Mouse (Mus musculus) limb, embryonic 10.5 days (tissue): ENCODE measurements around the gene Ank2. TPM values are rescaled to one million over a fixed set of nuclear protein-coding genes. Genes with fewer than 3 reads are reported as not detected.
"Not testable (repeated sequence)": the region's sequence is repeated elsewhere in the genome, so short reads cannot be mapped to it uniquely, and the experiment has no call there.

Source experiments
- DNase-seq: peaks from one replicate; pipeline ENCODE4 v3.0.0-alpha.2; 2017; ENCODE audit warnings: low spot score
- H3K27ac ChIP-seq: fragments of 300-500 bp; sonication (generic); 2 replicates; pipeline ENCODE4 v1.5.1; 2016; ENCODE audit warnings: mild to moderate bottlenecking
- H3K27me3 ChIP-seq: fragments of 300-500 bp; sonication (generic); 2 replicates; pipeline ENCODE4 v1.6.1; 2016; ENCODE audit warnings: low read depth, mild to moderate bottlenecking; ENCODE audit not compliant: poor library complexity, severe bottlenecking
- H3K36me3 ChIP-seq: fragments of 300-500 bp; sonication (generic); 2 replicates; pipeline ENCODE4 v1.6.1; 2016; ENCODE audit warnings: mild to moderate bottlenecking, moderate library complexity
- H3K4me1 ChIP-seq: fragments of 300-500 bp; sonication (generic); 2 replicates; pipeline ENCODE4 v1.6.1; 2016
- H3K4me3 ChIP-seq: fragments of 300-500 bp; sonication (generic); 2 replicates; pipeline ENCODE4 v1.5.1; 2016; ENCODE audit warnings: mild to moderate bottlenecking, moderate library complexity
- H3K9me3 ChIP-seq: fragments of 300-500 bp; sonication (generic); replicated peaks from 2 replicates; pipeline ENCODE4 v1.6.1; 2016; ENCODE audit warnings: mild to moderate bottlenecking
- WGBS: fragments of 180-500 bp; shearing (Covaris S2); methylation state at CpG from one replicate; pipeline ENCODE4 v1.1.7; 2016; 5-methylcytosine and 5-hydroxymethylcytosine counted together
- polyA plus RNA-seq: library from polyadenylated mRNA; unstranded; fragments of >200 nt; fragmentation: Nextera tagmentation; extraction: Ambion mirVana; gene quantifications from 2 replicates; pipeline ENCODE4 v1.2.1, GENCODE M21; 2016

Gene Ank2
- polyA plus RNA-seq, 1 experiment from 2014 or later, result 15.3 TPM

DNA sequence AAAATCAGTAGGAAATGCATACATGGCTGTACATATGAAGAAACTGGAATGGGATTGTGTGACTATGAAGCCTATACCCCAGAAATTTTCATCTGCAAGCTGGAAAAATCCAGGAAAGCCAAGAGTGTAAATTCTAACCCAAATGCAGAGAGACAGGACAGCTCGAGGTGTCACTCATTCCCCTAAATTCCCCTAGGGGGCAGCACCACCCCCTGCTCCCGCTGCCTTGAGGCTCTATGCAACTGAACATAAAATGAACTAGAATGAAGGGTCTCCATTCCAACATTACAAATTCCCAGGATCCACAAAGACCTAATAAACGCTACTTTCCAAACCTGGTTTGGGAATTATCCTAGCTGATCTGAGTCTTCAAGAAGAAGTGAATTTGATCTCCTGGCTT lies 48.1 kb downstream of the Ank2 start:
- H3K36me3 ChIP-seq, result no peaks in the 10 kb centered on the region
- H3K27me3 ChIP-seq, result no peaks in the 10 kb centered on the region
- DNase-seq, result peak; percentile 53
- H3K4me3 ChIP-seq, result no peak overlapping the region
- WGBS, result 10% methylated on average over 3 of the region's 3 CpGs
- no peak overlapping the region for H3K27ac ChIP-seq
- peaks cover 3% of the 10 kb centered on the region; the same call in 1 of the 2 replicates for H3K4me1 ChIP-seq
- no peaks in the 10 kb centered on the region for H3K9me3 ChIP-seq

DNA sequence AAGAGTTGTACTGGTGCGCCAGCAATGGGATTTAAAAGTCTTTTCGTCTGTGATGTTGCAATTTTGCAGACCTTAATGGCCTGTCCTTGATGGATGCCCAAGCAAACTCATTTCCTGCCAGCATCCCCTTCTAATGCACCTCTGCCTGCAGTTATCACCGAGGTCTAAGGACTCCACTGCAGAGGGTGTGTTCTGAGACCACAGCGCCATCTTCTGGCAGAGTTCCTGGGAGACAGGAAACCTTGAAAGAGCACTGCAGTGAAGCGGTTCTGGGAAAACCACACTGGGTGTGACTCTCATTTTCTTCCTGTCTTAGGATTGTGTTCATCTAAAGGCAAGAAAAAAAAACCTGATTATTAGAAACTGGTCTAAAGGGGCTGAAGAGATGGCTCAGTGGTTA lies 53.0 kb downstream of the Ank2 start:
- 40% methylated on average over 5 of the region's 5 CpGs for WGBS
- Histone ChIP-seq H3K4me1 (no peaks in the 10 kb centered on the region), H3K9me3 (no peaks in the 10 kb centered on the region), H3K27ac (no peak overlapping the region), H3K36me3 (no peaks in the 10 kb centered on the region), H3K27me3 (no peaks in the 10 kb centered on the region), H3K4me3 (no peak overlapping the region)
- peak; percentile 80 for DNase-seq

DNA sequence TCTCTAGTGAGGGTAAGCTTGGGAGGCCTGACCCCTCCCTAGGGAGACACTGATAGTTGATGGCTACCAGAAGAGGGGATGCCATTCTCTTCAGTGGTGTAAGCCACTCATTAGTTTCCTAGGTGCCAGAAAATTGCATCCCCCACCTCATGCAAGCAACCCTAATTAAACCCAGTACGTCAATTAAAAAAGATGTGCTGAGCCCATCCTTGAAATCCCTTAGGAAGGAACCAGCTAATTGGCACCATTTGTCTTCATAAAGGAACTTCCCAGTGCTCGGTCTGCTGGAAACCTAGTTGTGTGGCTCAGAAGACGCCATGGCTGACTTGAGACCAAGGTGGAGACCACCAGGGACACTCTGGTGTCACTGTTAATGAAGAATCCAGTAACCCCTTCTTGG lies 65.9 kb downstream of the Ank2 start:
- 28% methylated on average over 3 of the region's 3 CpGs for WGBS
- no peak for DNase-seq
- Histone ChIP-seq H3K27ac (no peak overlapping the region), H3K4me1 (no peaks in the 10 kb centered on the region), H3K9me3 (no peaks in the 10 kb centered on the region), H3K27me3 (no peaks in the 10 kb centered on the region), H3K36me3 (no peaks in the 10 kb centered on the region), H3K4me3 (no peak overlapping the region)

DNA sequence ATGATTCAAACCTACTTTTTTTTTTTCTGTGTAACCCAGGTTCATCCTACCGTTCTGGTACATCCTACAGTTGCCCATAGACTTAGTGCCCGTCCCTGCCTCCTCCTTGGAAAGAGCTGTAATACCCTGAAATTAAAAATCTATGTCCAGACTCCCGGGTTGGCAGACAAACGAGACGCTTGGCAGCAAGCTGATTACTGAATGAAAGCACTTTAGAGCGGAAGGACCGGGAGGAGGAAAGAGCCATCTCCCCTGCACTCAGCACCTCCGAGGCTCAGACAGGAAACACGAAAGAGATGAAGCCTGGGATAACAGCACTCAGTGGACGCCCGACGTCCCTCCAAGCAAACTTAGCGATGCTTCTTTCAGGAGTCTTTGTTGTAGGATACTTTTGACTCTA lies 69.3 kb downstream of the Ank2 start:
- H3K4me3 ChIP-seq, result no peak overlapping the region
- WGBS, result 84% methylated on average over 13 of the region's 13 CpGs

DNA sequence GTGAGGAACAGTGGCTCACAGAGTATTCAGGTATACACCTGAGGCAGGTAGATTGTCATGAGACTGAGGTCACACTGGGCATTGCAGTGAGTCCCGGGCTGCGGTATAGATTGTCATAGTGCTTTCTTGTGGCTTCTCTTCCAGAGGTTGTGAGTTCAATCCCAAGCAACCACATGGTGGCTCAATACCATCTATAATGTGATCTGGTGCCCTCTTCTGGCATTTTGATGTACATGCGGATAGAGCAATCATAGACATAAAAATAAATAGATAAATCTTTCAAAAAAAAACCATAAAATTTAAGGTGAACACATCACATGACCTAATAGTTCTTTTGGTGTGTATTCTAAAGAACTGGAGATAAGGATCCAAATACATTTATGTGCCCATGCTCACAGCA lies 70.6 kb downstream of the Ank2 start:
- no peak overlapping the region for H3K27ac ChIP-seq
- H3K4me1 ChIP-seq, result no peaks in the 10 kb centered on the region
- H3K4me3 ChIP-seq, result no peak overlapping the region
- no peaks in the 10 kb centered on the region for H3K27me3 ChIP-seq
- 87% methylated on average over 3 of the region's 3 CpGs for WGBS
- no peak for DNase-seq
- H3K9me3 ChIP-seq, result no peaks in the 10 kb centered on the region
- no peaks in the 10 kb centered on the region for H3K36me3 ChIP-seq

More for the DNA sequence above, 69.3 kb downstream of the Ank2 start:
- Histone ChIP-seq H3K27me3 (no peaks in the 10 kb centered on the region), H3K4me1 (no peaks in the 10 kb centered on the region), H3K9me3 (no peaks in the 10 kb centered on the region), H3K27ac (no peak overlapping the region), H3K36me3 (no peaks in the 10 kb centered on the region)
- no peak for DNase-seq

DNA sequence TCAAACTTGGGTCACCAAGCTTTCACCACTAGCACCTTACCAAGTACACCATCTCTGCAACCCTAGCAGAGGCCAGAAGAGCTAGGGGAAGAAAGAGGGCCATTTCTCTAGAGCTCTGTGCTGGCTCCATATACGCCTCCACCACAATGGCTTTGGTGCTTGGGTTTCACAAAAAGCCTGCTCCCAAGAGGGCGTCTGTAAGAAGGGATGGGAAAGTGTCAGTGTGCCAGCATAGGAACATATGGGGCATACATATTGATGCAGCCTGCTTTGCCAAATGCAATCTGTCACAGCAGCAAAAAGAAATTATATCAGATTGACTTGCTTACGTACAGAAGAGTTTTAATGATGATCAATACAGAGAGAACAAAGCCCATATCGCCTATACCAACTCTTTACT lies 82.2 kb downstream of the Ank2 start:
- WGBS, result 87% methylated on average over 4 of the region's 4 CpGs
- Histone ChIP-seq H3K9me3 (no peaks in the 10 kb centered on the region), H3K4me3 (no peak overlapping the region), H3K4me1 (peaks cover 12% of the 10 kb centered on the region), H3K27me3 (no peaks in the 10 kb centered on the region), H3K27ac (no peak overlapping the region), H3K36me3 (no peaks in the 10 kb centered on the region)
- DNase-seq, result no peak

DNA sequence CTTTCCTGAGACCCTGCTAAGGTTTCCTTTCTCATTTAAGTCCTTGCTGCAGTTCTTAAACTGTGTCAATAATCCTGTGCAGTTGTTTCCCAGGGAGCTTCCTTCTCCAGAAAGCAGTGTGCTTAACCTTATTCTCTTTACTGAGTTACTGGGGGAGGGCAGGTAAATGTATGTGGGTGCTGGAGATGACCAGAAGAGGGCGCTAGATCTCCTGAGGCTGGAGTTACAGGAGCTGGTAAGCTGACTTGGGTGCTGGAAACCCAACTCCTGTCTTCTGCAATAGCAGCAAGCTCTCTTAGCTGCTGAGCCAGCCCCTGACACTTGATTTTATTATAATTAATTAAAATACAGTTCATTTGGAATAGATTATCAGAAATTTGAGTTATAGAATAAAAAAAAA lies 84.7 kb downstream of the Ank2 start:
- Histone ChIP-seq H3K36me3 (no peaks in the 10 kb centered on the region), H3K27ac (no peak overlapping the region), H3K4me1 (peaks cover 12% of the 10 kb centered on the region), H3K27me3 (no peaks in the 10 kb centered on the region), H3K4me3 (no peak overlapping the region), H3K9me3 (no peaks in the 10 kb centered on the region)
- WGBS, result 66% methylated on average over 1 of the region's 1 CpGs
- DNase-seq, result no peak

DNA sequence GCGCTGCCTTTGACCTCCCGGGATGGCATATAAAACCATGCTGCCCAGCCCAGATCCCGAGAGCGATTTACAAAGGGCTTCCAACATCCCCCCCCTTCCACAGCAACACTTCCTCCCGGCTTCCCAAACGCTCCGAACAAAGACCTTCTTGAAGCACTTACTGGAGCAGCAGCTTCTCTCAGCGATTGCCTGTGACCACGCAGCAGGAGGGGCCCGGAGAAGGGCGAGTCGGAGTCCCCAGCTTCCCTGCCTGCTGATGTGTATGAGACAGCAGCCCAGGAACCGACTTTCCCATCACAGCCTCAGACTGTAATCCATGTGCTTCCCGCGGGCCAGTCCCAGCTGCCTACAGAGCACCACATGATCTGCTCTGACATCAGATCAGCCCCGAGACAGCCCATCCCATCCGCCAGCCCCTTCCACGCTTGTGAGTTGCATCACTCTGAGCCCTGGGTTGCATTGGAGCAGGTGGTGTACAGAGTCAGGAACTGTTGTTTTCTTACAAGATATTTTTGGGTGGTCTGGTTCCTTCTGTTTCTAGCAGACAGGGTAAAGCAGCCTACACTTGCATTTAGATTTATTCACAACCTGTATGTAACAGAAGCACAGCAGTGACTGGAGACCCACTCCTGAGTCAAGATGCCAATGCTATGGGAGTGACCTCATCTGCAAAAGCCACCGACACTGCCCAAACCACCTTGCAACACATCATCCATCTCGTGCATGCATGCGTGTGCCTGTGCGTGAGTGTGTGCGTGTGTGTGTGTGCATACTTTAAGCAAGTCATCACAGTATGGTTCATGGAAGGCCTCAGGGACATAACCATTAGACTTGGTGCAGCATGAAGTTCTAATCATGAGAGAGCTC lies 90.2 kb downstream of the Ank2 start:
- Histone ChIP-seq H3K27ac (peak overlapping the region; percentile 91), H3K9me3 (no peaks in the 10 kb centered on the region), H3K4me1 (peaks cover 30% of the 10 kb centered on the region), H3K27me3 (no peaks in the 10 kb centered on the region), H3K4me3 (peak overlapping the region; percentile 61), H3K36me3 (no peaks in the 10 kb centered on the region)
- WGBS, result 19% methylated on average over 23 of the region's 23 CpGs
- peak; percentile 75 for DNase-seq

DNA sequence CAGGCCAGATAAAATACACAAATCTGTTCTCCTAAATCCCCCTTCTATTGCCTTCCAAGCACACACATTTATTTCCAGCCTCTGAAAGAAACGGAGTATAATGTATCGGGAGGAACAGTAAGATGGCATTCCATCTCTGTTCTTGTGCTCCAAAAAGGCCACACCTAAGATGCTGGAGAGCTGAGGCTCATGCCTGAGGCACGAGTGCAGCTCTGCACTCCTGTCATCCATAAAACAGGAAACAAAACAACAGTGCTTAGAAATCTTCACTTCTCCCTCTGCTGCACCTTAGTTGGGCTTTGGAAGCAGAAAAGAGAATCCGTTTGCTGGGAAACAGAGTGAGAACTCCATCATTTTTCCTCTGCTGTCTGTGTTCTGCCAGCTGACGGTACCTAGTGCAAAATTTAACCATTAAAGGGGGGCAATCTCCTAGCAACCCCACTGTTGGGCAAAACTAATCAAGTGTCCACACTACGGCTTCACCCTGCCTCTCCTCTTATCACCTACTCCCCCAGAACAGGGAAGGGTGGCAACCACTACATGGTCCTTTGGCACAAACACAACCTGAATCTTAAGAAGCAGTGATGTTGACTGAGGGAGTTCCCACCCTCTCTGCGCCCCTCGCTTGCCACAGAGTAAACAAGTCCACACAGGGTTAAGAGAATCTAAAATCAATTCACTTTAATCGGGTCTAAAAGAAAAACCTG lies 91.1 kb downstream of the Ank2 start:
- whole genome bisulfite sequencing, result 14% methylated on average over 9 of the region's 9 CpGs
- DNase-seq, result peak; percentile 41
- H3K9me3 ChIP-seq, result no peaks in the 10 kb centered on the region
- no peaks in the 10 kb centered on the region for H3K36me3 ChIP-seq
- peaks cover 26% of the 10 kb centered on the region for H3K4me1 ChIP-seq
- peak overlapping the region; percentile 91 for H3K27ac ChIP-seq
- H3K4me3 ChIP-seq, result peak overlapping the region; percentile 61
- no peaks in the 10 kb centered on the region for H3K27me3 ChIP-seq

DNA sequence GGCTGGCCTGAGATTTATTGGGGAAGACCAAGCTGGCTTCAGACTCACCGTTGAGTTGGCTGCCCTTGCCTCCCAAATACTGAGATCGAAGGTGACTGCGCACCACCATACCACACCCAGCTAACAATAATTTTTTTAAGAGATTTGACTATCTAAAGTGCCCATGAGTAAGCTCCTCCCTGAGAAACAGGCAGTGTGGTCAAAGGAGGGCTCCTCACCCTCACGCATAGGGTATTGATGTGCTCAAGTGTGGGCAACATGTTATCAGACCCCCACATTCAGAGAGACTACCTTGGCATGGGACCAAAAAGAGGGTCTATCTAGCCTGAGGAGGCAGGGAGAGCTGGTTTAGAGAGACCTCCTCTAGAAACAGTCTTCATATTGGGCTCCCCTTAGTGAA lies 92.3 kb downstream of the Ank2 start:
- no peak overlapping the region for H3K27ac ChIP-seq
- H3K27me3 ChIP-seq, result no peaks in the 10 kb centered on the region
- WGBS, result 97% methylated on average over 4 of the region's 4 CpGs
- DNase-seq, result no peak
- H3K4me3 ChIP-seq, result no peak overlapping the region
- no peaks in the 10 kb centered on the region for H3K9me3 ChIP-seq
- H3K4me1 ChIP-seq, result peaks cover 17% of the 10 kb centered on the region
- no peaks in the 10 kb centered on the region for H3K36me3 ChIP-seq

DNA sequence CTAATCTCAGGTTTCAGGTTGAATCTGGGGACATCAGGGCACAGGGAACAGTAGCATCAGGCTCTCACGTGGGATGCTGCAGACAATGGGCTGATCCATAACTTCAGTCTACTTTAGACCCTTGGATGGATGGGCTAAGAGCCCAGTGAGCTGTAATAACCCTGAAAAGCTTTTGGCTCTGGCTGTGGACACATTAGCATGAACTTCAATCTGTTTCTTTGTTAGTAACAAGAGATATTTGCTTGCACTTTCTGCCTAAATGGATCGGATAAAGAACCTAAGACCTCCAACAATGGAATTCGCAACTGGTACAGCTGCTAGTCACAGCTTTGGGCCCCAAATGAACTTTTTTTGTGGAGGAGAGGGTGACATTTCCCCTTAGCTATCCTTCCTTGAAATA lies 94.8 kb downstream of the Ank2 start:
- Histone ChIP-seq H3K9me3 (no peaks in the 10 kb centered on the region), H3K36me3 (no peaks in the 10 kb centered on the region), H3K27me3 (no peaks in the 10 kb centered on the region), H3K4me1 (peaks cover 17% of the 10 kb centered on the region), H3K4me3 (no peak overlapping the region), H3K27ac (no peak overlapping the region)
- WGBS, result 72% methylated on average over 3 of the region's 3 CpGs
- DNase-seq, result no peak

DNA sequence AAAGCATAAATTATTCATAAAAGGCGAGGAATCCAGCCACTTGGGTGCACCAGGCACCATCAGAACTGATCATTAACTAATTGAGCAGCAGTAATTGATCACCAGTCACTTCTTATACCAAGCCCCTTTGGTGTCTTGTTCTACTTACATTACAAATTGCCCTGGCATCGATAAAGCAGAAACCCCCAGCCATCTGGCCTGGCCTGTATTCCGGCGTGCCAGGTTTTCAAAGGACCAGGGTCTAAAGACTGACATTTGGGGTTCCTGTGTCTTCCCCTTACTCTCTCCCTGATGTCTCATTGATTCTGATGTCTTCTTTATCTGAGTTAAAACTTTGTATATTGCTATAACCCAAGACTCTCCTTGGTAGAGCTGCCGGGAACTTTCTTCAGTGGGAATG lies 98.2 kb downstream of the Ank2 start:
- H3K4me1 ChIP-seq, result no peaks in the 10 kb centered on the region
- H3K36me3 ChIP-seq, result no peaks in the 10 kb centered on the region
- H3K9me3 ChIP-seq, result no peaks in the 10 kb centered on the region
- no peaks in the 10 kb centered on the region for H3K27me3 ChIP-seq
- H3K4me3 ChIP-seq, result no peak overlapping the region
- no peak overlapping the region for H3K27ac ChIP-seq
- DNase-seq, result no peak
- whole genome bisulfite sequencing, result 94% methylated on average over 5 of the region's 5 CpGs

DNA sequence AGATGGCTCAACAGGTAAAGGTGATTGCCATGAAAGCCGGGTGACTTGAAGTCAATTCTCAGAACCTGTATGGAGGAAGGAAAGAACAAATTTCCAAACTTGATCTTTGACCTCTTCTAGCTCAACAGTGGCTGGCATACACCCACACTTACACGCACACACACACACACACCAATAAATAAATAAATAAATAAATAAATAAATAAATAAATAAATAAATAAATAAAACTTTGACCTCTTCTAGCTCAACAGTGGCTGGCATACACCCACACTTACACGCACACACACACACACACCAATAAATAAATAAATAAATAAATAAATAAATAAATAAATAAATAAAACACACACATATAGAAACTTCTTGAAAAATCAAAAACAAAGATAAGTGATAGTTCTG lies 98.7 kb downstream of the Ank2 start:
- H3K27me3 ChIP-seq, H3K36me3 ChIP-seq, H3K27ac ChIP-seq, H3K4me1 ChIP-seq, H3K4me3 ChIP-seq, H3K9me3 ChIP-seq, DNase-seq: not testable (repeated sequence)
- 95% methylated on average over 3 of the region's 3 CpGs for WGBS
